Mouse (Mus musculus): ENCODE results near the gene Ppdpf.

DNA sequence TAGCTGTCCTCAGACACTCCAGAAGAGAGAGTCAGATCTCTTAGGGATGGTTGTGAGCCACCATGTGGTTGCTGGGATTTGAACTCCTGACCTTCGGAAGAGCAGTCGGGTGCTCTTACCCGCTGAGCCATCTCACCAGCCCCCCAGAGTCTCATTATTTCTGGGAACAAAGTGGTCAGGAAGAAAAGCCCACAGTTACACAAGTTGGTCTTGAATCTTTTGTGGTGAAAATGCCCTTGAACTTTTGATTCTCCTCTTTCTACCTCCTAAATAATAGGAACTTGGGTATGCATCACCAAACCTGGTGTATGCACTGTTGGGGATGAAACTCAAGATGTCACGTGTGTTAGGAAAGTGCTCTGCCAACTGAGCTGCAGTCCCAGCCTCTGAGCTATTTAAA is 4.9 kb downstream of the Ppdpf start:
- TF ChIP-seq CTCF (IDR thresholded peaks at IDR 0.05; ENCODE audit: low read depth): no peak
- no peak for TF ChIP-seq EP300 (IDR thresholded peaks at IDR 0.05; ENCODE audit: low read depth)
